Mouse (Mus musculus) intestine, embryonic 15.5 days (tissue): ENCODE results near the gene Eif4enif1. TPM values are rescaled to one million over a fixed set of nuclear protein-coding genes. Genes with fewer than 3 reads are reported as not detected.
"Not testable (repeated sequence)": the region's sequence is repeated elsewhere in the genome, so short reads cannot be mapped to it uniquely, and the experiment has no call there.

Experiments
- ATAC-seq: fragments of 200-750 bp; cut with Nextera tagmentation; 2 replicates; pipeline ENCODE4 v1.8.0; 2017; ENCODE audit warnings: moderate TSS enrichment, moderate library complexity
- H3K27ac ChIP-seq: fragments of 300-500 bp; sonication (generic); 2 replicates; pipeline ENCODE4 v1.5.1; 2015; ENCODE audit warnings: mild to moderate bottlenecking, inconsistent platforms
- H3K27me3 ChIP-seq: fragments of 300-500 bp; sonication (generic); replicated peaks from 2 replicates; pipeline ENCODE4 v1.6.1; 2015; ENCODE audit warnings: inconsistent platforms
- H3K36me3 ChIP-seq: fragments of 300-500 bp; sonication (generic); 2 replicates; pipeline ENCODE4 v1.6.1; 2015; ENCODE audit warnings: inconsistent platforms
- H3K4me1 ChIP-seq: fragments of 300-500 bp; sonication (generic); replicated peaks from 2 replicates; pipeline ENCODE4 v1.6.1; 2015; ENCODE audit warnings: inconsistent platforms
- H3K4me2 ChIP-seq: fragments of 300-500 bp; sonication (generic); replicated peaks from 2 replicates; pipeline ENCODE4 v1.6.1; 2015; ENCODE audit warnings: mild to moderate bottlenecking, inconsistent platforms
- H3K4me3 ChIP-seq: fragments of 300-500 bp; sonication (generic); replicated peaks from 2 replicates; pipeline ENCODE4 v1.5.1; 2015; ENCODE audit warnings: inconsistent platforms
- H3K9ac ChIP-seq: fragments of 300-500 bp; sonication (generic); 2 replicates; pipeline ENCODE4 v1.6.1; 2015; ENCODE audit warnings: inconsistent platforms
- H3K9me3 ChIP-seq: fragments of 300-500 bp; sonication (generic); 2 replicates; pipeline ENCODE4 v1.6.1; 2016; ENCODE audit warnings: inconsistent platforms
- WGBS: fragments of 180-500 bp; shearing (Covaris S2); methylation state at CpG from one replicate; pipeline ENCODE4 v1.1.7; 2015; 5-methylcytosine and 5-hydroxymethylcytosine counted together
- polyA plus RNA-seq: library from polyadenylated mRNA; unstranded; fragments of >200 nt; fragmentation: Nextera tagmentation; extraction: Ambion mirVana; gene quantifications from 2 replicates; pipeline ENCODE4 v1.2.1, GENCODE M21; 2015

The Eif4enif1 gene
- polyA plus RNA-seq, 1 experiment from 2014 or later: 40.0 TPM

- WGBS: 93% methylated on average over 7 of the region's 7 CpGs
- not testable (repeated sequence) for H3K9ac ChIP-seq, H3K4me2 ChIP-seq, H3K4me3 ChIP-seq, H3K27ac ChIP-seq, H3K9me3 ChIP-seq, H3K36me3 ChIP-seq, H3K4me1 ChIP-seq, ATAC-seq, H3K27me3 ChIP-seq
These were observed 1.6 kb upstream of the Eif4enif1 start for GRCm38 (mm10) chr11:3200636-3201035.

GRCm38 (mm10) chr11:3201326-3202230, 614 bp upstream of the Eif4enif1 start:
- Histone ChIP-seq H3K4me2 (peak overlapping the region; percentile 2; the same call in 1 of the 2 replicates), H3K9me3 (no peaks in the 10 kb centered on the region), H3K27me3 (no peaks in the 10 kb centered on the region), H3K4me1 (no peaks in the 10 kb centered on the region), H3K36me3 (0 out of 2 replicates have a peak, but pooled peaks cover under 1% of the 10 kb centered on the region), H3K4me3 (peak overlapping the region; percentile 38), H3K9ac (no peak overlapping the region), H3K27ac (no peak overlapping the region)
- 6% methylated on average over 16 of the region's 16 CpGs for WGBS
- no peak; the same call in 1 of the 2 replicates for ATAC-seq

- Histone ChIP-seq H3K4me2 (peak overlapping the region; percentile 20), H3K4me3 (peak overlapping the region; percentile 38), H3K27me3 (no peaks in the 10 kb centered on the region), H3K9ac (peak overlapping the region; percentile 34), H3K4me1 (no peaks in the 10 kb centered on the region), H3K9me3 (no peaks in the 10 kb centered on the region), H3K27ac (peak overlapping the region; percentile 1; the same call in 1 of the 2 replicates), H3K36me3 (0 out of 2 replicates have a peak, but pooled peaks cover 3% of the 10 kb centered on the region)
- under 1% methylated on average over 50 of the region's 57 CpGs for WGBS
- peak; percentile 81 for ATAC-seq
These were observed 719 bp downstream of the Eif4enif1 start for GRCm38 (mm10) chr11:3202781-3203441.

GRCm38 (mm10) chr11:3203771-3204170, 1.6 kb downstream of the Eif4enif1 start:
- Histone ChIP-seq H3K9me3 (no peaks in the 10 kb centered on the region), H3K4me3 (no peak overlapping the region), H3K36me3 (0 out of 2 replicates have a peak, but pooled peaks cover 3% of the 10 kb centered on the region), H3K27ac (no peak overlapping the region), H3K4me1 (no peaks in the 10 kb centered on the region), H3K27me3 (no peaks in the 10 kb centered on the region), H3K4me2 (peak overlapping the region; percentile 20), H3K9ac (no peak overlapping the region)
- ATAC-seq: no peak
- 83% methylated on average over 2 of the region's 2 CpGs for WGBS

- no peak overlapping the region for H3K27ac ChIP-seq
- ATAC-seq: no peak
- 0 out of 2 replicates have a peak, but pooled peaks cover 5% of the 10 kb centered on the region for H3K36me3 ChIP-seq
- no peaks in the 10 kb centered on the region for H3K9me3 ChIP-seq
- H3K4me3 ChIP-seq: no peak overlapping the region
- WGBS: 92% methylated on average over 3 of the region's 3 CpGs
- no peaks in the 10 kb centered on the region for H3K27me3 ChIP-seq
- H3K4me2 ChIP-seq: no peak overlapping the region
- no peak overlapping the region for H3K9ac ChIP-seq
- no peaks in the 10 kb centered on the region for H3K4me1 ChIP-seq
These were observed 3.0 kb downstream of the Eif4enif1 start for GRCm38 (mm10) chr11:3205207-3205606.

- H3K27ac ChIP-seq: no peak overlapping the region
- WGBS: 95% methylated on average over 3 of the region's 3 CpGs
- 0 out of 2 replicates have a peak, but pooled peaks cover 8% of the 10 kb centered on the region for H3K36me3 ChIP-seq
- no peak overlapping the region for H3K4me2 ChIP-seq
- no peaks in the 10 kb centered on the region for H3K4me1 ChIP-seq
- H3K9ac ChIP-seq: no peak overlapping the region
- H3K4me3 ChIP-seq: no peak overlapping the region
- no peak for ATAC-seq
- H3K9me3 ChIP-seq: no peaks in the 10 kb centered on the region
- H3K27me3 ChIP-seq: no peaks in the 10 kb centered on the region
These were observed 4.6 kb downstream of the Eif4enif1 start for GRCm38 (mm10) chr11:3206783-3207182.

- H3K4me3 ChIP-seq: no peak overlapping the region
- H3K4me1 ChIP-seq: no peaks in the 10 kb centered on the region
- no peak overlapping the region for H3K4me2 ChIP-seq
- H3K9ac ChIP-seq: no peak overlapping the region
- H3K9me3 ChIP-seq: no peaks in the 10 kb centered on the region
- no peaks in the 10 kb centered on the region for H3K27me3 ChIP-seq
- H3K27ac ChIP-seq: no peak overlapping the region
- ATAC-seq: no peak; the same call in 1 of the 2 replicates
- WGBS: 75% methylated on average over 1 of the region's 1 CpGs
- peaks cover 24% of the 10 kb centered on the region; the same call in 1 of the 2 replicates for H3K36me3 ChIP-seq
These were observed 10.3 kb downstream of the Eif4enif1 start for GRCm38 (mm10) chr11:3212526-3212925.

GRCm38 (mm10) chr11:3223105-3223504, 20.9 kb downstream of the Eif4enif1 start:
- 70% methylated on average over 5 of the region's 5 CpGs for WGBS
- ATAC-seq: no peak

GRCm38 (mm10) chr11:3227113-3227512, 24.9 kb downstream of the Eif4enif1 start:
- no peaks in the 10 kb centered on the region for H3K27me3 ChIP-seq
- no peak overlapping the region for H3K27ac ChIP-seq
- peaks cover 31% of the 10 kb centered on the region for H3K36me3 ChIP-seq
- no peaks in the 10 kb centered on the region for H3K9me3 ChIP-seq
- no peak overlapping the region for H3K4me3 ChIP-seq
- H3K4me2 ChIP-seq: no peak overlapping the region
- ATAC-seq: no peak
- WGBS: 88% methylated on average over 3 of the region's 3 CpGs
- H3K9ac ChIP-seq: no peak overlapping the region
- no peaks in the 10 kb centered on the region for H3K4me1 ChIP-seq

More at GRCm38 (mm10) chr11:3223105-3223504, 20.9 kb downstream of the Eif4enif1 start:
- H3K27me3 ChIP-seq: no peaks in the 10 kb centered on the region
- no peak overlapping the region for H3K27ac ChIP-seq
- H3K9ac ChIP-seq: no peak overlapping the region
- no peaks in the 10 kb centered on the region for H3K4me1 ChIP-seq
- H3K4me3 ChIP-seq: no peak overlapping the region
- peaks cover 25% of the 10 kb centered on the region for H3K36me3 ChIP-seq
- H3K9me3 ChIP-seq: no peaks in the 10 kb centered on the region
- H3K4me2 ChIP-seq: no peak overlapping the region

- no peak overlapping the region for H3K4me2 ChIP-seq
- H3K9ac ChIP-seq: no peak overlapping the region
- no peak overlapping the region for H3K4me3 ChIP-seq
- 79% methylated on average over 3 of the region's 3 CpGs for WGBS
- no peak for ATAC-seq
- no peaks in the 10 kb centered on the region for H3K9me3 ChIP-seq
- H3K4me1 ChIP-seq: no peaks in the 10 kb centered on the region
- no peaks in the 10 kb centered on the region for H3K27me3 ChIP-seq
- no peak overlapping the region for H3K27ac ChIP-seq
- peaks cover 29% of the 10 kb centered on the region for H3K36me3 ChIP-seq
These were observed 30.1 kb downstream of the Eif4enif1 start for GRCm38 (mm10) chr11:3232248-3232647.

- WGBS: 92% methylated on average over 4 of the region's 4 CpGs
These were observed 31.5 kb downstream of the Eif4enif1 start for GRCm38 (mm10) chr11:3233704-3234103.

GRCm38 (mm10) chr11:3235277-3235676, 33.1 kb downstream of the Eif4enif1 start:
- Histone ChIP-seq H3K27me3 (no peaks in the 10 kb centered on the region), H3K4me1 (no peaks in the 10 kb centered on the region), H3K4me2 (no peak overlapping the region), H3K9ac (no peak overlapping the region), H3K36me3 (peaks cover 32% of the 10 kb centered on the region), H3K27ac (no peak overlapping the region), H3K4me3 (no peak overlapping the region), H3K9me3 (no peaks in the 10 kb centered on the region)
- WGBS: 87% methylated on average over 5 of the region's 5 CpGs
- ATAC-seq: no peak

More at GRCm38 (mm10) chr11:3233704-3234103, 31.5 kb downstream of the Eif4enif1 start:
- Histone ChIP-seq H3K27me3 (no peaks in the 10 kb centered on the region), H3K27ac (no peak overlapping the region), H3K4me2 (no peak overlapping the region), H3K9ac (no peak overlapping the region), H3K9me3 (no peaks in the 10 kb centered on the region), H3K4me3 (no peak overlapping the region), H3K36me3 (peaks cover 28% of the 10 kb centered on the region), H3K4me1 (no peaks in the 10 kb centered on the region)
- no peak for ATAC-seq
